Mouse (Mus musculus) left cerebral cortex, postnatal 4 days (tissue): ENCODE measurements around the gene Ddn. TPM values are rescaled to one million over a fixed set of nuclear protein-coding genes. Genes with fewer than 3 reads are reported as not detected.
"Not testable (repeated sequence)": the region's sequence is repeated elsewhere in the genome, so short reads cannot be mapped to it uniquely, and the experiment has no call there.

ENCODE experiments used
- DNase-seq: peaks from one replicate; pipeline ENCODE4 v3.0.0-alpha.2; 2022
- intact Hi-C: fragments of 180-260 bp; cut with DNase I; formaldehyde crosslinking; loops from one replicate; pipeline ENCODE4 v1.15.1; 2025
- total RNA-seq, 2 experiments: library from RNA; stranded (reverse); gene quantifications; 2 replicates each; pipeline ENCODE4 v1.2.3; 2021

Gene Ddn
- total RNA-seq, 2 experiments from 2014 or later = 113 to 118 TPM

- intact Hi-C loops = loop anchor here (5.0 kb wide), 1 partner anchor 35 kb away; no protein-coding TSS in a partner anchor
- DNase-seq = no peak
These were observed 23.1 kb upstream of the Ddn start for GRCm38 (mm10) chr15:98832161-98833058.

- no peak for DNase-seq
- intact Hi-C loops = loop anchor here (5.0 kb wide), 1 partner anchor 36 kb away; no protein-coding TSS in a partner anchor
These were observed 22.4 kb upstream of the Ddn start for GRCm38 (mm10) chr15:98831684-98832035.

GRCm38 (mm10) chr15:98830736-98831683 lies 21.7 kb upstream of the Ddn start, which contains the start of gene Prkag1:
Gene Prkag1 (minus strand): TSS chr15:98831521.
- DNase-seq = peak; percentile 97
- intact Hi-C loops = loop anchor here (5.0 kb wide), 1 partner anchor 36 kb away; no protein-coding TSS in a partner anchor

- intact Hi-C loops = no loop called here
- DNase-seq = no peak
These were observed 18.3 kb upstream of the Ddn start for GRCm38 (mm10) chr15:98827611-98828011.

- intact Hi-C loops = no loop called here
- no peak for DNase-seq
These were observed 14.1 kb upstream of the Ddn start for GRCm38 (mm10) chr15:98823434-98823833.

GRCm38 (mm10) chr15:98822147-98822546 lies 12.9 kb upstream of the Ddn start:
- intact Hi-C loops = no loop called here
- no peak for DNase-seq

- intact Hi-C loops = no loop called here
- DNase-seq = no peak
These were observed 12.1 kb upstream of the Ddn start for GRCm38 (mm10) chr15:98821403-98821802.

GRCm38 (mm10) chr15:98820937-98821336 lies 11.6 kb upstream of the Ddn start:
- intact Hi-C loops = no loop called here
- DNase-seq = no peak

- intact Hi-C loops = no loop called here
- no peak for DNase-seq
These were observed 8.9 kb upstream of the Ddn start for GRCm38 (mm10) chr15:98818171-98818570.

GRCm38 (mm10) chr15:98812741-98813424 lies 3.6 kb upstream of the Ddn start:
- intact Hi-C loops = no loop called here
- no peak for DNase-seq

- DNase-seq, intact Hi-C loops: not testable (repeated sequence)
These were observed 922 bp upstream of the Ddn start for GRCm38 (mm10) chr15:98810212-98810611.

- intact Hi-C loops = no loop called here
- no peak for DNase-seq
These were observed 597 bp downstream of the Ddn start for GRCm38 (mm10) chr15:98808651-98809134.

GRCm38 (mm10) chr15:98807895-98808650 lies 1.2 kb downstream of the Ddn start:
- intact Hi-C loops = no loop called here
- peak; percentile 44 for DNase-seq

- DNase-seq = no peak
- intact Hi-C loops = no loop called here
These were observed 2.2 kb downstream of the Ddn start for GRCm38 (mm10) chr15:98806809-98807770.

GRCm38 (mm10) chr15:98806071-98806808 lies 3.0 kb downstream of the Ddn start:
- intact Hi-C loops = no loop called here

GRCm38 (mm10) chr15:98805324-98806040 lies 3.8 kb downstream of the Ddn start:
- DNase-seq = peak; percentile 74
- intact Hi-C loops = no loop called here

More at GRCm38 (mm10) chr15:98806071-98806808, 3.0 kb downstream of the Ddn start:
- DNase-seq = no peak

GRCm38 (mm10) chr15:98804054-98804453 lies 5.2 kb downstream of the Ddn start:
- DNase-seq = peak; percentile 85
- intact Hi-C loops = no loop called here
